Mouse (Mus musculus) liver, postnatal 0 days (tissue): Measurements from ENCODE around the gene Ackr2. TPM values are rescaled to one million over a fixed set of nuclear protein-coding genes. Genes with fewer than 3 reads are reported as not detected.
A peak's percentile ranks its signal among the peaks of the same experiment; 100 is the strongest.

ENCODE experiments used
- ATAC-seq: fragments of 200-750 bp; cut with Nextera tagmentation; 2 replicates; pipeline ENCODE4 v1.8.0; 2017; ENCODE audit warnings: mild to moderate bottlenecking, moderate library complexity
- DNase-seq: peaks from one replicate; pipeline ENCODE4 v3.0.0-alpha.2; 2016
- H3K27ac ChIP-seq: fragments of 300-500 bp; sonication (generic); 2 replicates; pipeline ENCODE4 v1.5.1; 2014; ENCODE audit warnings: antibody characterized with exemption, moderate library complexity, mild to moderate bottlenecking, low read depth
- H3K27me3 ChIP-seq: fragments of 300-500 bp; sonication (generic); 2 replicates; pipeline ENCODE4 v1.6.1; 2014; ENCODE audit warnings: low read length, control low read depth, mixed read lengths; ENCODE audit not compliant: insufficient read depth
- H3K36me3 ChIP-seq: fragments of 300-500 bp; sonication (generic); replicated peaks from 2 replicates; pipeline ENCODE4 v1.6.1; 2014; ENCODE audit warnings: mild to moderate bottlenecking, control low read depth, low read length, moderate library complexity, mixed read lengths; ENCODE audit not compliant: insufficient read depth
- H3K4me1 ChIP-seq: fragments of 300-500 bp; sonication (generic); 2 replicates; pipeline ENCODE4 v1.6.1; 2014; ENCODE audit warnings: antibody characterized with exemption, mild to moderate bottlenecking, control low read depth; ENCODE audit not compliant: insufficient read depth
- H3K4me2 ChIP-seq: fragments of 300-500 bp; sonication (generic); 2 replicates; pipeline ENCODE4 v1.6.1; 2014; ENCODE audit warnings: low read depth, mild to moderate bottlenecking, low read length, moderate library complexity, mixed read lengths
- H3K4me3 ChIP-seq: fragments of 300-500 bp; sonication (generic); 2 replicates; pipeline ENCODE4 v1.5.1; 2014; ENCODE audit warnings: low read depth, low read length
- H3K9ac ChIP-seq: fragments of 300-500 bp; sonication (generic); replicated peaks from 2 replicates; pipeline ENCODE4 v1.6.1; 2014; ENCODE audit warnings: mild to moderate bottlenecking, moderate library complexity
- H3K9me3 ChIP-seq: fragments of 300-500 bp; sonication (generic); 2 replicates; pipeline ENCODE4 v1.6.1; 2016; ENCODE audit warnings: mild to moderate bottlenecking, control low read depth, low read length, mixed read lengths
- CTCF ChIP-seq: sonication (generic); IDR thresholded peaks from 2 replicates; pipeline ENCODE4 v1.5.1; 2016; ENCODE audit warnings: antibody characterized with exemption, low read depth
- EP300 ChIP-seq: IDR thresholded peaks from 2 replicates; pipeline ENCODE4 v1.6.1; 2016; ENCODE audit warnings: antibody characterized with exemption, low read depth, mild to moderate bottlenecking
- WGBS: fragments of 180-500 bp; shearing (Covaris S2); extraction: QIAGEN DNeasy Blood & Tissue Kit; methylation state at CpG from one replicate; pipeline ENCODE4 v1.1.7; 2014; ENCODE audit not compliant: insufficient replicate concordance; 5-methylcytosine and 5-hydroxymethylcytosine counted together
- polyA plus RNA-seq: library from polyadenylated mRNA; unstranded; fragments of >200 nt; fragmentation: Nextera tagmentation; extraction: Ambion mirVana; gene quantifications from 2 replicates; pipeline ENCODE4 v1.2.1, GENCODE M21; 2015

Ackr2 gene
- polyA plus RNA-seq, 1 experiment from 2014 or later, result 1.0 TPM

DNA sequence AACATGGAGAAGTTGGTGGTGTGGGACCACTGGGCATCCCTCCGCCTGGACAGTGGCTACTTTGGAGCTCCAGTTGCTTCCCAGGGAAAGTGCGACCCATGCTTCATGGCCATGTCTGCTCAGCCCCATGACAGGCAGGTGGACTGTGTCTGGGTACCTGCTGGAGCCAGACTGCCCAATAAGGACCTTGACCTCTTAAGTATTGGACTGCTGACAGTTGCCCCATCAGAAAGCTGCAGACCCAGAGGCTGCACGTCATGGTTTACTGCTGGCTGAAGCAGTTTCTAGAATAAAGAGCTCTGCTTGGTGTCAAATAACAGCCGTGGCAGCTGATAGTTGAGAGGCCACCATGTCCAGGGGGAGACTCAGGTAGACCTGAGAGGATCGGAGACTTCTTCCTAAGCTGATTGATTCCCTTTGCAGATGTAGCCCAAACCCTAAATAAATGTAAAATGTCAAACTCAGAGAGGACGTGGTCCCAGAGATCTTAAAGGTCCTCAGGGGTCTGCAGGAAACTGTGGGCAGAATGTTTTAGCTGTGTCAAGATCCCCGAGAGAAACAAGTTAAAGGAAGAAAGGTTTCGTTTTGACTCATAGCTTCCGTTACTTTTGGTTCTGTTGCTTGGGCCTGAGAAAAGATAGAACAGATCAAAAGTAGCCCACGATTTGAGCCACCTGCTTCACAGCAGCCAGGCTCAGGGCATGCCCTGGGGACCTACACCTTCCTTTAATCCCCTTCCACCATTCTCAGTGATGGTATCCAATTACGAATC lies 28.7 kb downstream of the Ackr2 start:
- Histone ChIP-seq H3K4me3 (no peak overlapping the region), H3K9ac (no peak overlapping the region), H3K9me3 (no peaks in the 10 kb centered on the region), H3K36me3 (no peaks in the 10 kb centered on the region), H3K4me2 (peak overlapping the region; percentile 13; the same call in 1 of the 2 replicates), H3K27me3 (no peaks in the 10 kb centered on the region), H3K4me1 (peaks cover 41% of the 10 kb centered on the region), H3K27ac (peak overlapping the region; percentile 64)
- DNase-seq (no peak), ATAC-seq (peak; percentile 84)
- TF ChIP-seq CTCF (no peak), EP300 (no peak)
- WGBS, result 35% methylated on average over 11 of the region's 11 CpGs

DNA sequence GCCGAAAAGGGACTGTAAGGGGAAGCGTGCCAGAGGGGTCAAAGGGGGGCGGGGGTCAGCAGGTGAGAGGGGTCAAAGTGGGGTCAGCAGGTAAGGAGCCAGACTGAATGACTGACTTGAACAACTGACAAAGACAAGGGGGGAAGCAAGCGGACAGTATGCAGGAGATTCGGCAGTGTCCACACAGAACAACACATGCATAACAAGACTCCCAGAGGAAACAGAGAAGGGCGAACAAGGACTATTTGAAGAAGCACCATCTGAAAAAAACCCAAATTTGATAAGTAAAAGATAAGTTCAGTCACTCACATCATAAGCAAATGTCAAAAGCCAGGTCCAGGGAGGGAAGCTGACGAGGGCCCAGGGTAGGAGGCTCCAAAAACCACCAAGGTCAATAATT lies 29.6 kb downstream of the Ackr2 start:
- DNase-seq, result no peak
- TF ChIP-seq EP300 (no peak), CTCF (no peak)
- no peak overlapping the region for H3K27ac ChIP-seq
- peaks cover 38% of the 10 kb centered on the region for H3K4me1 ChIP-seq
- no peak overlapping the region for H3K4me3 ChIP-seq
- no peaks in the 10 kb centered on the region for H3K9me3 ChIP-seq
- no peak for ATAC-seq
- no peaks in the 10 kb centered on the region for H3K36me3 ChIP-seq
- 65% methylated on average over 7 of the region's 7 CpGs for WGBS
- H3K27me3 ChIP-seq, result no peaks in the 10 kb centered on the region
- no peak overlapping the region for H3K4me2 ChIP-seq
- H3K9ac ChIP-seq, result no peak overlapping the region

DNA sequence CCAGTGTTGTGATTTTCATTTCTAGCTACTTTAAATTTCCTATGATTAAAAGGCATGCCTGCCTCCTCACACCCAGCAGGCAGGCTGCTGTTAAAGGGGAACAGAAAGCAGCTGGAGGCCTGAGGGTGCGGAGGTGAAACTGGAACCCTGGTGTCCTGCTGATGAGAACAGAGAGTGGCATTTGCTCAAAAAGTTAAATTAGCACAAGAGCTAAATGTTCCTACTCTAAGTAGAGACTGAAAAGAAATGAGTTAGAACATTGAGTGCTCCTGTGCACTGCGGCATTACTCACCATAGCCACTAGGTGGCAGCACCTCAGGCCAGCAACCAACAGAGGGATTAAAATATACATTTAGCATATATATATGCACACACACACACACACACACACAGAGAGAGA lies 30.3 kb downstream of the Ackr2 start:
- Histone ChIP-seq H3K9me3 (no peaks in the 10 kb centered on the region), H3K36me3 (no peaks in the 10 kb centered on the region), H3K4me2 (no peak overlapping the region), H3K9ac (no peak overlapping the region), H3K4me3 (no peak overlapping the region), H3K27me3 (no peaks in the 10 kb centered on the region), H3K4me1 (peaks cover 37% of the 10 kb centered on the region), H3K27ac (no peak overlapping the region)
- peak; percentile 65 for DNase-seq
- TF ChIP-seq CTCF (peak; percentile 90), EP300 (no peak)
- WGBS, result 32% methylated on average over 2 of the region's 2 CpGs
- no peak for ATAC-seq

DNA sequence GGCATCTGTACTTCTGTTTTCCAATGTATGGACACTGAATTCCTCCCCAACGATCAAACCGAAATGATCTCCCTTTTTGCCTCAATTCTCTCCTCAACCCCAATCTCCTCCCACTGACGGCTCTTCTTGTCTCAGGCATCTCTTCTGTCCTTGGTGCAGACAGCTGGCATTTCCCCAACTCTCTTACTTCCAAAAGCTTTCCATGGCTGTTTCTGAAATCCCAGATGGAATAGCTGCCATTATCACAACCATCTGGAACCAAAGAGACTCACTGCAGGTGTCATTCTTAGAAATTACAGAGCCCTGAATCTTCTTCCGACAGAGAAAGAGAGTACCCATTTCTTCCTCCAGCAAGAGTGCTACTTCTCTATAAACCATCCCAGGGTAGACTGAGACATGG lies 36.7 kb downstream of the Ackr2 start:
- TF ChIP-seq CTCF (no peak), EP300 (no peak)
- no peak overlapping the region for H3K4me3 ChIP-seq
- no peaks in the 10 kb centered on the region for H3K36me3 ChIP-seq
- no peaks in the 10 kb centered on the region for H3K27me3 ChIP-seq
- no peak overlapping the region for H3K4me2 ChIP-seq
- WGBS, result 73% methylated on average over 4 of the region's 4 CpGs
- ATAC-seq, result no peak
- H3K9me3 ChIP-seq, result no peaks in the 10 kb centered on the region
- no peaks in the 10 kb centered on the region; the same call in 1 of the 2 replicates for H3K4me1 ChIP-seq
- no peak overlapping the region for H3K27ac ChIP-seq
- no peak overlapping the region for H3K9ac ChIP-seq
- no peak for DNase-seq

DNA sequence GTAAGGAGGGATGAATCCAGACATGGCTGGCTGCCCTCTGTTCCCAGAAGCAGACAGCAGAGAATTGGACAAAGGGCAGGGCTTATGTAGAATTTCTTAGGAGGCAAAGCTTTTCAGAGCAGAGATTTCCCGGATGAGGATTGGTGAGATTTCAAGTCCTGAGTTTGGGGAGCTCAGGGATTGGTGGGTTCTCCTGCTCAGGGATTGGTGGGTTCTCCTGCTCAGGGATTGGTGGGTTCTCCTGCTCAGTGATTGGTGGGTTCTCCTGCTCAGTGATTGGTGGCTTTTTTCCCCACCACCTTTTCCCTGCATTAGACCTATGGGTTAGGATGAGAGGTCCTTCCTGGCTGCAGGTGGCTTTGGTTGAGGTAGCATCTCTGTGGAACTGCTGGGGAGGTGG lies 38.8 kb downstream of the Ackr2 start:
- no peaks in the 10 kb centered on the region for H3K36me3 ChIP-seq
- H3K9ac ChIP-seq, result no peak overlapping the region
- TF ChIP-seq CTCF (no peak), EP300 (no peak)
- DNase-seq (no peak), ATAC-seq (peak; percentile 57)
- H3K9me3 ChIP-seq, result no peaks in the 10 kb centered on the region
- 74% methylated on average over 1 of the region's 1 CpGs for WGBS
- no peaks in the 10 kb centered on the region for H3K27me3 ChIP-seq
- no peaks in the 10 kb centered on the region; the same call in 1 of the 2 replicates for H3K4me1 ChIP-seq
- no peak overlapping the region for H3K4me3 ChIP-seq
- H3K27ac ChIP-seq, result no peak overlapping the region
- no peak overlapping the region for H3K4me2 ChIP-seq

DNA sequence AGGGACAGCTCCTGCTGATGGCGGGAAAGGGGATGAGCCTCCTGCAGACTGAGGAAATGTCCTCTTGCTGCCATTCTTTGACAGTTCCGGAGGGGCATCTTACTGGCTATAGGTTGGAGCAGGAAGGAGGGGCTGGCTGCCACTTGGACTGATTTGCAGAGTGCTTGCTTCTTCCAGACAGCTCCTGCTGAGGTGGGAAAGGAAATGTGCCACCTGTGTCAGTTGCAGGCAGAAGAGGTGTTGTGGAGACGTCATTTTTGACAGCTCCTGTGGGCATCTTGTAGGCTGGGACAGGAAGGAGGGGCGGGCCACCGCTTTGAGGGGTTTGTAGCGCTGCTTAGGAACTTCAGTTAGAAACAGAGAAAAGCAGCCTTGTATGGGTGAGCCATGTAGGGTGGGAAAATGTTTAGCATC lies 39.3 kb downstream of the Ackr2 start:
- ATAC-seq (peak; percentile 32; the same call in 1 of the 2 replicates), DNase-seq (no peak)
- Histone ChIP-seq H3K27ac (no peak overlapping the region), H3K4me3 (peak overlapping the region; percentile 37; the same call in 1 of the 2 replicates), H3K27me3 (no peaks in the 10 kb centered on the region), H3K9me3 (no peaks in the 10 kb centered on the region), H3K4me1 (no peaks in the 10 kb centered on the region; the same call in 1 of the 2 replicates), H3K9ac (no peak overlapping the region; the same call in 1 of the 2 replicates), H3K36me3 (no peaks in the 10 kb centered on the region), H3K4me2 (peak overlapping the region; percentile 50)
- 48% methylated on average over 6 of the region's 6 CpGs for WGBS
- TF ChIP-seq CTCF, result no peak
- no peak for TF ChIP-seq EP300
